Mouse (Mus musculus) spleen, postnatal 10 days (tissue): ENCODE results near the gene Vmn2r50.
"Not testable (repeated sequence)": the region's sequence is repeated elsewhere in the genome, so short reads cannot be mapped to it uniquely, and the experiment has no call there.

Experiments
- DNase-seq, 2 experiments: peaks; one replicate each; pipeline ENCODE4 v3.0.0; 2021 to 2022; ENCODE audit warnings: low spot score in 2 of 2

The Vmn2r50 gene

DNA sequence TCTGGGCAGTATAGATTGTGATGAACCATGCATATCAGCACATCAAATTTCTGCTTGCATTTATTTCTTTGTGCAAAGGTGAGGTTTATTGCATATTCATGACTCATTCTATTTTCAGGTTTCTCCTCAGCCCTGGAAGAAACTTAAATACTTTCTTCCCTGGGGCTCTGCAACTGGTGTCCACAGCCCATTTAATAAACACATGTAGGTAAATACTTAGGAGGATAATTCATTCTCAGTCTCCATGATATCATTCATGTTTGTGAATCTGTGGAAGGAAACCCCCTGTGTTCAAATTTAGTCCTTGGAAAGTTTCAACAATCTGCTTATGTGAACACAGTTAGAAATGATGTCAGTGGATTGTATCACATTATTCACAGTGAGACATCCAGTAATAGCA, at the start of gene Vmn2r50:
TSS of gene Vmn2r50 (minus strand) at position 101 of the 400 bp plus-strand sequence.
- DNase-seq, result not testable (repeated sequence)

DNA sequence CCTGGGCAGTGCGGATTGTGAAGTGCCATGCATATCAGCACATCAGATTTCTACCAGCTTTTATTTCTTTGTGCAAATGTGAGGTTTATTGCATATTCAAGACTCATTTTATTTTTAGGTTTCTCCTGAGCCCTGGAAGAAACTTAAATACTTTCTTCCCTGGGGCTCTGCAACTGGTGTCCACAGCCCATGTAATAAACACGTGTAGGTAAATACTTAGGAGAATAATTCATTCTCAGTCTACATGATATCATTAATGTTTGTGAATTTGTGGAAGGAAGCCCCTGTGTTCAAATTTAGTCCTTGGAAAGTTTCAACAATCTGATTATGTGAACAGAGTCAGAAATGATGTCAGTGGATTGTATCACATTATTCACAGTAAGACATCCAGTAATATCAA, 60.9 kb downstream of the Vmn2r50 start, which contains the start of gene Vmn2r49:
TSS of gene Vmn2r49 (minus strand) at position 101 of the 400 bp plus-strand sequence.
- DNase-seq, result not testable (repeated sequence)
